ENCODE assay signal across 8 mouse cellular contexts in genomic region chr1:34182406-34183249, GRCm38 (mm10).
DNase-seq lines count a peak whose midpoint lies in the region; ATAC-seq and TF ChIP-seq lines count a peak whose summit lies in the region.

No protein-coding gene starts in this region.

- H3K36me3 ChIP-seq in embryonic facial prominence, embryonic 14.5 days (ENCODE audit: control insufficient read depth, insufficient read depth, low read length), result peaks cover 53% of the 10 kb centered on the region
- peaks cover 10% of the 10 kb centered on the region for H3K36me3 ChIP-seq in liver, postnatal 0 days (replicated peaks; ENCODE audit: insufficient read depth, low read length)

- no peaks in the 10 kb centered on the region for H3K4me1 ChIP-seq in embryonic facial prominence, embryonic 14.5 days (ENCODE audit: control insufficient read depth, insufficient read depth, low read length)
- H3K4me1 ChIP-seq in liver, postnatal 0 days (ENCODE audit: insufficient read depth), result no peaks in the 10 kb centered on the region

- TF ChIP-seq CTCF in liver, postnatal 0 days (IDR thresholded peaks at IDR 0.05; ENCODE audit: low read depth), result no peak

- no peak overlapping the region for H3K4me2 ChIP-seq in embryonic facial prominence, embryonic 14.5 days (ENCODE audit: low read depth, low read length)
- H3K4me2 ChIP-seq in liver, postnatal 0 days (ENCODE audit: low read depth, low read length), result no peak overlapping the region

- DNase-seq in layer of hippocampus, adult 11-12 months (ENCODE audit: low spot score), result peak; percentile 32
- no peak for DNase-seq in layer of hippocampus, adult 9-11 months
- DNase-seq in embryonic facial prominence, embryonic 14.5 days (ENCODE audit: low spot score), result peak; percentile 68
- DNase-seq in left cerebral cortex, postnatal 25 days (ENCODE audit: low spot score in 2 of 2), result peak; percentile 52 to 85
- DNase-seq in retina, embryonic 14.5 days (ENCODE audit: low spot score), result peak; percentile 63
- no peak for DNase-seq in heart, postnatal 4 days
- no peak for DNase-seq in liver, postnatal 0 days
- DNase-seq in natural killer cell, adult 2 months (ENCODE audit: low spot score in 2 of 2), result no peak

- H3K9me3 ChIP-seq in embryonic facial prominence, embryonic 14.5 days (ENCODE audit: control insufficient read depth, low read length), result no peaks in the 10 kb centered on the region
- H3K9me3 ChIP-seq in liver, postnatal 0 days (ENCODE audit: low read length), result no peaks in the 10 kb centered on the region

- ATAC-seq in embryonic facial prominence, embryonic 14.5 days (ENCODE audit: low read depth), result peak; percentile 60; the same call in 1 of the 2 replicates
- ATAC-seq in liver, postnatal 0 days, result no peak

- H3K27ac ChIP-seq in embryonic facial prominence, embryonic 14.5 days (replicated peaks; ENCODE audit: low read depth, low read length), result no peak overlapping the region
- H3K27ac ChIP-seq in liver, postnatal 0 days (ENCODE audit: low read depth), result no peak overlapping the region

- no peak overlapping the region for H3K9ac ChIP-seq in embryonic facial prominence, embryonic 14.5 days (ENCODE audit: low read depth, low read length)
- H3K9ac ChIP-seq in liver, postnatal 0 days (replicated peaks), result no peak overlapping the region

- 84% methylated on average over 24 of the region's 24 CpGs for WGBS in embryonic facial prominence, embryonic 14.5 days
- 80% methylated on average over 24 of the region's 24 CpGs for WGBS in liver, postnatal 0 days (ENCODE audit: insufficient replicate concordance)

- intact Hi-C loops in left cerebral cortex, postnatal 25 days (cut with DNase I), result no loop called here

- H3K27me3 ChIP-seq in embryonic facial prominence, embryonic 14.5 days (replicated peaks; ENCODE audit: control insufficient read depth, insufficient read depth, low read length), result no peaks in the 10 kb centered on the region
- H3K27me3 ChIP-seq in liver, postnatal 0 days (ENCODE audit: insufficient read depth, low read length), result no peaks in the 10 kb centered on the region

- no peak for TF ChIP-seq EP300 in liver, postnatal 0 days (IDR thresholded peaks at IDR 0.05; ENCODE audit: low read depth)

- H3K4me3 ChIP-seq in embryonic facial prominence, embryonic 14.5 days (ENCODE audit: low read depth, low read length), result no peak overlapping the region
- H3K4me3 ChIP-seq in liver, postnatal 0 days (ENCODE audit: low read depth, low read length), result no peak overlapping the region

Comparison
In these comparisons a context has a peak if more than half of its experiments do, and no peak if none do; other contexts are left out.
1. DNase-seq: peak in layer of hippocampus, adult 11-12 months (single experiment), embryonic facial prominence, embryonic 14.5 days (single experiment), left cerebral cortex, postnatal 25 days (2 of 2) and retina, embryonic 14.5 days (single experiment); none in layer of hippocampus, adult 9-11 months (single experiment), heart, postnatal 4 days (single experiment), liver, postnatal 0 days (single experiment) and natural killer cell, adult 2 months (0 of 2).